Mouse (Mus musculus): ENCODE data around the gene Scn1a. TPM values are rescaled to one million over a fixed set of nuclear protein-coding genes. Genes with fewer than 3 reads are reported as not detected.

Scn1a gene
- 0.23 and 0.25 TPM in 2 replicates for polyA plus RNA-seq (2011; ENCODE audit: insufficient read depth, insufficient read length, low read depth, missing spikeins)

DNA sequence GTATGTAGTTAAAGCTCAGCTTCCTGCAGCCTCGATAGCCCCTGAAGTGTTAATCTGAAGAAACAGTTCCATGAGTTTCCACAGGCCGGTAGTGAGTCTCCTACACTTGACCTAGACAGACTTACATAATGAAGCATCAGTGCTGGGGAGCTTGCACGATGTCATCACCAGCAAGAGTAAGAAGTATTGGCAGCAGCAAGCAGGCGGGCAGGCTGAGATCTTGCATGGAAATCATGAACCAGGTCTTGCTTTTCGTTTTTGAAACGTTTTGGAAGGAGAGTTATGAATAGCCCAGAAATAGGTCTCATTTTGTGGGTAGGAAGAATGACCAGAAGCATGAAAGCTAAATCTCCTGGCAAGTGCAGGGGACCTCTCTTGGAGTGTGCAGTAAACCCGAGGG, at the start of gene Scn1a:
TSS of gene Scn1a (minus strand) at position 130 of the 400 bp plus-strand sequence.
- no peaks in the 10 kb centered on the region for H3K36me3 ChIP-seq (ENCODE audit: control insufficient read depth, insufficient read depth, low read length, poor library complexity, severe bottlenecking)
- H3K9ac ChIP-seq (ENCODE audit: low read depth, poor library complexity, severe bottlenecking) = no peak within 1 kb of the TSS

DNA sequence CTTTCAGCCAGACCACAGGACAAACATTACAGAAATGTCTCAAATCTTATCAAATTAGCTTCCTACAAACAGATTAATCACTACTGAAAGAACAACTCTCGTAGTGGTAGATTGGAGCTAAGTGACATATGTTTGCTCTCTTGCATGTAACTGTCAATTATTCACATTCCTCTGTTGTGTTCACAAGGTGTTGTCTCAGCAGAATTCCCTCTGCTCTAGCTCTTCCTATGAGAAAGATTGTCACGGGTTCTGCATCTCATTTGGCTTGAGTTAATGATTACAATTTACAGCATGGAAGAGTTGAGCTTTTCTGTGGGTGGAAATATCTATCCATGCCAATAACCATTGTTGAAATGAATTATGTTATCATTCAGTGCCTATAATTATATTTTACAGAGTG, 37.8 kb upstream of the Scn1a start:
- no peak overlapping the region for H3K9ac ChIP-seq (ENCODE audit: low read depth, poor library complexity, severe bottlenecking)

More for the DNA sequence above, at the start of gene Scn1a:
- Histone ChIP-seq H3K9me3 (replicated peaks; ENCODE audit: control insufficient read depth, insufficient read depth, low read length, poor library complexity, severe bottlenecking) (no peaks in the 10 kb centered on the region), H3K27me3 (ENCODE audit: control insufficient read depth, insufficient read depth, low read length, poor library complexity, severe bottlenecking) (no peaks in the 10 kb centered on the region), H3K4me1 (ENCODE audit: control insufficient read depth, insufficient read depth, low read length) (no peaks in the 10 kb centered on the region), H3K4me3 (ENCODE audit: low read depth, low read length) (no peak within 1 kb of the TSS), H3K27ac (ENCODE audit: insufficient read depth, low read length) (no peak within 1 kb of the TSS)
- no peak for TF ChIP-seq POLR2A (IDR thresholded peaks at IDR 0.05; ENCODE audit: insufficient read depth, low read length)

DNA sequence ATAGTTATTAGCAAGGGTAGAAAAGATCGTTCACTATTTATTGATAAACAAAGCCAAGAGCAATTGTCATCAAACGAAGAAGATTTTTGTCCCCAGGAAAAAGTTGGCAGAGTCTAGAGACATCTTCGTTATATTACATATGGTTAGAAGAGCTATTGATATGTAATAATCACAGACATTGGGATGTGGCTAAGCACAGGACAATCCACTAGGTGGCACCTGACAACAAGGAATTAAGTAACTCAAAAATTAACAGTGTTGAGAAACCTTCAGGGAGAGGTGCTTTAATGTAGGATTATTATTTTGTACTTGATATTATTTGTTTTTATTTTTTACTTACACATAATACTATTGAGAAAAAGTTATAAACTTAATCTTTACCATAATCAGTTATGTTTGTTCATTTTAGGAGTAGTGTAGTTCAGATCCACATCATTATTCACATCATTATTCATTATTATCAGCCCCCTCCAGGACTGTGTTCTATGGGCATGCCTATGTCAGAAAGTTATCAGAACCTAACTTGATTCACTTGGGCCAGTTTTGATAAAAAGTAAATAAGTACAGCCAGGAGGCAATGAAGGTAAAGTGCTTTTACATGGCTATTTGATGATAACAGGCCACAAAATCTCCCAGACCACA, 32.7 kb upstream of the Scn1a start:
- H3K4me1 ChIP-seq (ENCODE audit: control insufficient read depth, insufficient read depth, low read length) = no peaks in the 10 kb centered on the region

More for the DNA sequence above, 37.8 kb upstream of the Scn1a start:
- TF ChIP-seq CTCF (IDR thresholded peaks at IDR 0.05; ENCODE audit: low read depth, low read length) (no peak), POLR2A (IDR thresholded peaks at IDR 0.05; ENCODE audit: insufficient read depth, low read length) (no peak), EP300 (IDR thresholded peaks at IDR 0.05; ENCODE audit: insufficient read depth, low read depth, low read length) (no peak)
- Histone ChIP-seq H3K27ac (ENCODE audit: insufficient read depth, low read length) (no peak overlapping the region), H3K4me1 (ENCODE audit: control insufficient read depth, insufficient read depth, low read length) (no peaks in the 10 kb centered on the region), H3K9me3 (replicated peaks; ENCODE audit: control insufficient read depth, insufficient read depth, low read length, poor library complexity, severe bottlenecking) (no peaks in the 10 kb centered on the region), H3K4me3 (ENCODE audit: low read depth, low read length) (no peak overlapping the region), H3K27me3 (ENCODE audit: control insufficient read depth, insufficient read depth, low read length, poor library complexity, severe bottlenecking) (no peaks in the 10 kb centered on the region), H3K36me3 (ENCODE audit: control insufficient read depth, insufficient read depth, low read length, poor library complexity, severe bottlenecking) (no peaks in the 10 kb centered on the region)

DNA sequence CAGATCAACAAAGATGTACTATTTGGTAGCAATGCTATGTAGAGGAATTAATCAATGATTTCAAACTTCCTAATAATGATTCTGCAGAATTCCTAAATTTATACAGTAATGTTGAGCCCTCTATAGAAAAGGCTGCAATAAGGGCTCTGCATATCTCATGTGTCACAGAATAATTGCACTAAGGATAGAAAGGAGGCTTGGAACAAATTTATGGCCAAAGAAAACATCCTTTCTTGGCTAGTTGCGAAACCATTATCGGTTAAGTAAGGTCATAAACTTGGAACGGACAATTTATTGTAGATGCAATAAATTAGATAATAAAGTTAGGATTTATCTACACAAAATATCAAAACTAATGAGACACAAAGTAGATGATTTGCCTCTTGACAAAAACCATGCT, 24.8 kb upstream of the Scn1a start:
- H3K9ac ChIP-seq (ENCODE audit: low read depth, poor library complexity, severe bottlenecking) = no peak overlapping the region
- H3K27me3 ChIP-seq (ENCODE audit: control insufficient read depth, insufficient read depth, low read length, poor library complexity, severe bottlenecking) = no peaks in the 10 kb centered on the region
- H3K27ac ChIP-seq (ENCODE audit: insufficient read depth, low read length) = no peak overlapping the region
- H3K36me3 ChIP-seq (ENCODE audit: control insufficient read depth, insufficient read depth, low read length, poor library complexity, severe bottlenecking) = no peaks in the 10 kb centered on the region
- H3K9me3 ChIP-seq (replicated peaks; ENCODE audit: control insufficient read depth, insufficient read depth, low read length, poor library complexity, severe bottlenecking) = no peaks in the 10 kb centered on the region
- no peaks in the 10 kb centered on the region for H3K4me1 ChIP-seq (ENCODE audit: control insufficient read depth, insufficient read depth, low read length)
- TF ChIP-seq EP300 (IDR thresholded peaks at IDR 0.05; ENCODE audit: insufficient read depth, low read depth, low read length) (no peak), POLR2A (IDR thresholded peaks at IDR 0.05; ENCODE audit: insufficient read depth, low read length) (no peak), CTCF (IDR thresholded peaks at IDR 0.05; ENCODE audit: low read depth, low read length) (no peak)
- H3K4me3 ChIP-seq (ENCODE audit: low read depth, low read length) = no peak overlapping the region

More for the DNA sequence above, 32.7 kb upstream of the Scn1a start:
- Histone ChIP-seq H3K27me3 (ENCODE audit: control insufficient read depth, insufficient read depth, low read length, poor library complexity, severe bottlenecking) (no peaks in the 10 kb centered on the region), H3K36me3 (ENCODE audit: control insufficient read depth, insufficient read depth, low read length, poor library complexity, severe bottlenecking) (no peaks in the 10 kb centered on the region), H3K4me3 (ENCODE audit: low read depth, low read length) (no peak overlapping the region), H3K9me3 (replicated peaks; ENCODE audit: control insufficient read depth, insufficient read depth, low read length, poor library complexity, severe bottlenecking) (no peaks in the 10 kb centered on the region), H3K9ac (ENCODE audit: low read depth, poor library complexity, severe bottlenecking) (no peak overlapping the region), H3K27ac (ENCODE audit: insufficient read depth, low read length) (no peak overlapping the region)
- TF ChIP-seq CTCF (IDR thresholded peaks at IDR 0.05; ENCODE audit: low read depth, low read length) (no peak), EP300 (IDR thresholded peaks at IDR 0.05; ENCODE audit: insufficient read depth, low read depth, low read length) (no peak), POLR2A (IDR thresholded peaks at IDR 0.05; ENCODE audit: insufficient read depth, low read length) (no peak)

DNA sequence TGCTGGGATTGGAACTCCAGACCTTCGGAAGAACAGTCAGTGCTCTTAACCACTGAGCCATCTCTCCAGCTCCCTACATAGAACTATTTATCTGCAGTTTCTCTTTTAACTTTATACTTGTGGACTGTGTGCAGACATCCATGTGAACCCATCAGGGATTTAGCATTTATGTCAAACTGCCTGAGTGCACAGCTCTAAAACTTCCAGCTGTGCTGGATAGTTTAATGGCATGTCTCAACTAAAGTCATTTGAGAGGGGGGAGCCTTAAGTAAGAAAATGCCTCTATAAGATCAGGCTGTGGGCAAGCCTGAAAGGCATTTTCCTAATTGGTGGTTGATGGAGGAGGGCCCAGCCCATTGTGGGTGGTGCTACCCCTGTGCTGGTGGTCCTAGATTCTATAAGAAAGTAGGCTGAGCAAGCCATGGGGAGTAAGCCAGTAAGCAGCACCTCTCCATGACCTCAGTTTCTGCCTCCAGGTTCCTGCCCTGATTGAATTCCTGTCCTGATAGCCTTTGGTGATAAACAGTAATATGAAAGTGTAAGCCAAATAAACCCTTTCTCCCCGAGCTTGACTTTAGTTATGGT, 24.3 kb upstream of the Scn1a start:
- H3K4me1 ChIP-seq (ENCODE audit: control insufficient read depth, insufficient read depth, low read length) = no peaks in the 10 kb centered on the region
- no peak overlapping the region for H3K9ac ChIP-seq (ENCODE audit: low read depth, poor library complexity, severe bottlenecking)
- no peaks in the 10 kb centered on the region for H3K9me3 ChIP-seq (replicated peaks; ENCODE audit: control insufficient read depth, insufficient read depth, low read length, poor library complexity, severe bottlenecking)
- no peaks in the 10 kb centered on the region for H3K36me3 ChIP-seq (ENCODE audit: control insufficient read depth, insufficient read depth, low read length, poor library complexity, severe bottlenecking)
- no peak for TF ChIP-seq EP300 (IDR thresholded peaks at IDR 0.05; ENCODE audit: insufficient read depth, low read depth, low read length)
- TF ChIP-seq CTCF (IDR thresholded peaks at IDR 0.05; ENCODE audit: low read depth, low read length) = no peak
- no peak for TF ChIP-seq POLR2A (IDR thresholded peaks at IDR 0.05; ENCODE audit: insufficient read depth, low read length)
- H3K27ac ChIP-seq (ENCODE audit: insufficient read depth, low read length) = no peak overlapping the region
- no peak overlapping the region for H3K4me3 ChIP-seq (ENCODE audit: low read depth, low read length)
- no peaks in the 10 kb centered on the region for H3K27me3 ChIP-seq (ENCODE audit: control insufficient read depth, insufficient read depth, low read length, poor library complexity, severe bottlenecking)

DNA sequence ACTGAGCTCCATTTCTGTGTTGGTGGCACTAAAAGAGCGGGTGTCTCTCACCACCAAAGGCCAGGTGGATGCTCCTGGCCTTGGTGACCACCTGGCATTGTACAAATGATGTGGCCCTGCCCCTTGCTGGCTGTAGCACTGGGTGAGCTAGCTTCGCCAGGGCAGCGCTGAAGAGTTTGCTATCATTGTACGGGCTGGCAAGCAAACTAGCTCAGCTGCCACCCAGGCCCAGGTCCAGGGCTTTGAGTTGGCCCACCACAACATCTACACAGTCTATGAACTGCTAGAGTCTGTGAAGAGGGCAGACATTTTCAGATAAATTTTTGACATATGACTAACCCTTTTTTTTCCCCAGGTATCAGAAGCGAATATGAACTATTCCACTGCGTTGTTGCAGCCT, 23.3 kb upstream of the Scn1a start:
- Histone ChIP-seq H3K4me1 (ENCODE audit: control insufficient read depth, insufficient read depth, low read length) (no peaks in the 10 kb centered on the region), H3K4me3 (ENCODE audit: low read depth, low read length) (no peak overlapping the region), H3K9ac (ENCODE audit: low read depth, poor library complexity, severe bottlenecking) (no peak overlapping the region), H3K9me3 (replicated peaks; ENCODE audit: control insufficient read depth, insufficient read depth, low read length, poor library complexity, severe bottlenecking) (no peaks in the 10 kb centered on the region), H3K36me3 (ENCODE audit: control insufficient read depth, insufficient read depth, low read length, poor library complexity, severe bottlenecking) (no peaks in the 10 kb centered on the region), H3K27me3 (ENCODE audit: control insufficient read depth, insufficient read depth, low read length, poor library complexity, severe bottlenecking) (no peaks in the 10 kb centered on the region), H3K27ac (ENCODE audit: insufficient read depth, low read length) (no peak overlapping the region)
- TF ChIP-seq CTCF (IDR thresholded peaks at IDR 0.05; ENCODE audit: low read depth, low read length) (no peak), POLR2A (IDR thresholded peaks at IDR 0.05; ENCODE audit: insufficient read depth, low read length) (no peak), EP300 (IDR thresholded peaks at IDR 0.05; ENCODE audit: insufficient read depth, low read depth, low read length) (no peak)

Measured in ES-Bruce4 (cell line).